Mouse (Mus musculus) olfactory bulb, adult 2 months (tissue): ENCODE data around the gene Ttll9. TPM values are rescaled to one million over a fixed set of nuclear protein-coding genes. Genes with fewer than 3 reads are reported as not detected.

Source experiments
- H3K27ac ChIP-seq: fragments of 200-500 bp; 2 replicates; pipeline ENCODE4 v1.5.1; 2012; ENCODE audit warnings: low read depth, low read length; ENCODE audit not compliant: insufficient read depth
- H3K4me1 ChIP-seq: fragments of 200-500 bp; 2 replicates; pipeline ENCODE4 v1.6.1; 2012; ENCODE audit warnings: low read length; ENCODE audit not compliant: control insufficient read depth, insufficient read depth
- H3K4me3 ChIP-seq: fragments of 200-500 bp; 2 replicates; pipeline ENCODE4 v1.5.1; 2012; ENCODE audit warnings: mild to moderate bottlenecking, low read depth, low read length, moderate library complexity; ENCODE audit not compliant: insufficient read depth
- CTCF ChIP-seq: fragments of 200-500 bp; IDR thresholded peaks from 2 replicates; pipeline ENCODE4 v1.5.1; 2012; ENCODE audit warnings: low read depth, mild to moderate bottlenecking, low read length, moderate library complexity; ENCODE audit not compliant: insufficient read depth
- POLR2A ChIP-seq: fragments of 200-500 bp; IDR thresholded peaks from 2 replicates; pipeline ENCODE4 v1.6.1; 2012; ENCODE audit warnings: mild to moderate bottlenecking, low read depth, low read length, moderate library complexity; ENCODE audit not compliant: insufficient read depth
- WGBS: fragments of 180-500 bp; shearing (Covaris S2); methylation state at CpG from one replicate; pipeline ENCODE4 v1.1.7; 2018; 5-methylcytosine and 5-hydroxymethylcytosine counted together
- polyA plus RNA-seq: library from polyadenylated mRNA; stranded (reverse); fragments of >200 nt; gene quantifications from 2 replicates; pipeline ENCODE4 v1.2.4, GENCODE M21; 2012; ENCODE audit warnings: low replicate concordance; ENCODE audit not compliant: missing spikeins, insufficient read depth, insufficient read length

Gene Ttll9
- polyA plus RNA-seq, 1 experiment: not detected

DNA sequence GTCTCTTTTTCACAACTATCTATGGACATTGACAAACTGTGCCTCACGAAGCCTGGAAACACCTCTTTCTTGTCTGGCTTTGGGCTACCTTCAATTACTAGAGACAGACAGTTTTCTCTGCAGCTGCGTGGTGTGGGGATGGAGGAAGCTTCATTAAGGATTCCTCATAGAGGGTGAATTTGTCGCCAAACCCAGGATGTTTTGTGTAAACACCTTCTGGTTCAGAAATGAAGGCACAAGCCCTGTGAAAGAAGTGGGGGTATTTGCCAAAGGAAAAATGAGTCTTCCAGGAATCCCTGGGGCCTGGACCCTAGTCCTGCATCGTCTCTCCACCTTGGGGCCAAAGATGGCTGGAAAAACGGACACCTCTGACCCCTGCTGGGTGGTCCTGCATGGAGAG is 54.5 kb downstream of the Ttll9 start:
- H3K4me1 ChIP-seq: peaks cover 8% of the 10 kb centered on the region
- TF ChIP-seq CTCF (no peak), POLR2A (no peak)
- 47% methylated on average over 5 of the region's 5 CpGs for WGBS
- no peak overlapping the region for H3K27ac ChIP-seq
- H3K4me3 ChIP-seq: no peak overlapping the region

DNA sequence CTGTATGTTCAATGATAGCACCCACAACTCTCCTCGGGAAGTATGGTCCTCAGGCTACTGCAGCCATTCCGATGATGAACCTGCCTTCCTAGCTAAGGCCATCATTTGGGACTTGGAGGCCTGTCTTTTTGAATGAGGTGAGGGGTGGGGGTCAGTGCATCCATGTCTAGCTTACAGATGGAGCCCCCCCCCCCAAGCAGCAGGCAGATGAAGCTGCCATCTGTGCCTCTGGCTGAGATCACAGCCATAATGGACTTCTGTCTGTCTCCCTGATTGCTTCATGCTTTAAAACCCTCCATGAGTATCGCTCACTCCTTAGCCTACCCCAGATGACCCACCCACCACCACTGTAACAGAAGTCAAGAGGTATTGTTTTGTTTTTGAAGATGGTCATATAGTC is 57.1 kb downstream of the Ttll9 start:
- no peak overlapping the region for H3K27ac ChIP-seq
- no peaks in the 10 kb centered on the region for H3K4me1 ChIP-seq
- H3K4me3 ChIP-seq: no peak overlapping the region
- WGBS: 87% methylated on average over 3 of the region's 3 CpGs
- TF ChIP-seq CTCF (no peak), POLR2A (no peak)

DNA sequence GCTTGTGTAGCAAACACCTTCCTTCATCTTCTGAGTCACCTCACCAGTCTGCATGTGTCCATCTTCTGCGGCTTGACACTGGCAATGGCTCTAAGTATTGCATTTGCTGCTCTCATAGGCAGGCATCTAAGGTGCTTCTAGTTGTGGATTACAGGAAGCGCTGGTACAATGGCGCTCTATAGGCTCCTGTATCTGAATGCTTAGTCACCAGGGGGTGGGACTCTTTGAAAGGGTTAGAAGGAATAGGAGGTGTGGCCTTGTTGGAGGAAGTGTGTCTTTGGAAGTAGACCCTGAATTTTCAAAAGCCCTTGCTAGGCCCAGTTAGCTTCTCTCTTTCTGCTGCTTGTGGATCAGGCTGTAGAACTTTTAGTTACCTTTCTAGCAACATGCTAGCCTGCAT is 58.9 kb downstream of the Ttll9 start:
- Histone ChIP-seq H3K27ac (no peak overlapping the region), H3K4me1 (no peaks in the 10 kb centered on the region), H3K4me3 (no peak overlapping the region)
- WGBS: 82% methylated on average over 3 of the region's 3 CpGs
- TF ChIP-seq CTCF (no peak), POLR2A (no peak)

GRCm38 (mm10) chr2:153022855-153023254 is 60.6 kb downstream of the Ttll9 start:
- WGBS: 62% methylated on average over 4 of the region's 4 CpGs
- Histone ChIP-seq H3K27ac (no peak overlapping the region), H3K4me1 (no peaks in the 10 kb centered on the region), H3K4me3 (no peak overlapping the region)
- no peak for TF ChIP-seq POLR2A
- TF ChIP-seq CTCF: no peak

GRCm38 (mm10) chr2:153026052-153026451 is 63.8 kb downstream of the Ttll9 start:
- H3K4me1 ChIP-seq: peaks cover 2% of the 10 kb centered on the region; the same call in 1 of the 2 replicates
- H3K27ac ChIP-seq: no peak overlapping the region
- 87% methylated on average over 7 of the region's 7 CpGs for WGBS
- H3K4me3 ChIP-seq: no peak overlapping the region
- TF ChIP-seq POLR2A: no peak
- no peak for TF ChIP-seq CTCF

GRCm38 (mm10) chr2:153027501-153027900 is 65.2 kb downstream of the Ttll9 start:
- H3K4me3 ChIP-seq: no peak overlapping the region
- peaks cover 11% of the 10 kb centered on the region; the same call in 1 of the 2 replicates for H3K4me1 ChIP-seq
- H3K27ac ChIP-seq: no peak overlapping the region
- WGBS: 85% methylated on average over 4 of the region's 4 CpGs
- no peak for TF ChIP-seq CTCF
- no peak for TF ChIP-seq POLR2A

GRCm38 (mm10) chr2:153030422-153030821 is 68.1 kb downstream of the Ttll9 start:
- Histone ChIP-seq H3K4me3 (no peak overlapping the region), H3K27ac (no peak overlapping the region), H3K4me1 (peaks cover 15% of the 10 kb centered on the region; the same call in 1 of the 2 replicates)
- WGBS: 42% methylated on average over 4 of the region's 4 CpGs
- TF ChIP-seq CTCF (no peak), POLR2A (no peak)

DNA sequence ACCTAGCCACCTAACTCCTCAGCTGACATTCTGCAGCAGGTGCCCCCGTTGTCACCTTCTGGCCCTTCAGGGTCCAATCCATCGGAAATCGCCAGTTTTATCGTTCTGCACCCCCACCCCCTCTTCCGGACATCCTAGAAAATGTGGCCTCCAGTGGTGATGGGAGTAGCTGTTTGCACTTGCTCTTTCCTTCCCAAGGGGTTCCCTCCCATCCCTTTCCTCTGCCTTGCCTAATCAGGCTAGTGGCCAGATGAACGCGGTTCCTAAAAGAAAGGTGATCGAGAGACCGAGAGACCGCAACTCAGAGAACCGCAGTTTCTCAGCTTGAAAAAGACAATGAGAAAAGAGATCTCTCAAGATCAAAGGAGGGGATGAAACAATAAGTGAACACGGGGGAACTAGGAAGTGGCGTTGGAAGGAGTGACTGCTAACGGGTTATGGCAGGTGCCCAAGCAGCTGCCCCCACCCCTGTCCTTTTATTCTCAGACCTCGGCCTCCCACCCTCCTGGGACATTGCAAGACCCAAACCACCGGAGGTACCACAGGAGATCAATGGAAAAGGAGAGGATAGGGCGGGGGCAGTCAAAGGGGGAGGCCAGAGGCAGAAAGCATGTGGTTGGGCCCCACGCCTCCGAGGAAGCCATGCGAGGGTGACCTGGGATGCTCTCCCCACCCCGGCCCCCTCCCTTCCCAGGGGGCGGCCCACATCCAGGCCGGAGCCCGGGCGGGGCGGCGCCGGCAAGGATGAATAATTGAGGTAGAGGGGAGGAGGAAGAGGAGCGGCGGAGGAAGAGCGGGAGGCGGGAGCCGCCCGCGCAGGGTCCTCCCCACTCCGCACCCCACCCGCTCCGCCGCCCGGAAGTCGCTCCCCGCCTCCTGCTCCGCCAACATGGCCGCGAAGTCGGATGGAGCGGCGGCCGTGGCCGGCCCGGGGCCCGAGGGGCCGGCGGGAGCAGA is 69.1 kb downstream of the Ttll9 start, which contains the start of gene Xkr7:
Xkr7 (plus strand) TSS at position 727 of the 957 bp plus-strand sequence.
- Histone ChIP-seq H3K27ac (no peak within 1 kb of the TSS), H3K4me1 (peaks cover 15% of the 10 kb centered on the region; the same call in 1 of the 2 replicates), H3K4me3 (peak within 1 kb of the TSS; percentile 42)
- WGBS: 3% methylated on average over 51 of the region's 54 CpGs
- TF ChIP-seq CTCF (no peak), POLR2A (no peak)

DNA sequence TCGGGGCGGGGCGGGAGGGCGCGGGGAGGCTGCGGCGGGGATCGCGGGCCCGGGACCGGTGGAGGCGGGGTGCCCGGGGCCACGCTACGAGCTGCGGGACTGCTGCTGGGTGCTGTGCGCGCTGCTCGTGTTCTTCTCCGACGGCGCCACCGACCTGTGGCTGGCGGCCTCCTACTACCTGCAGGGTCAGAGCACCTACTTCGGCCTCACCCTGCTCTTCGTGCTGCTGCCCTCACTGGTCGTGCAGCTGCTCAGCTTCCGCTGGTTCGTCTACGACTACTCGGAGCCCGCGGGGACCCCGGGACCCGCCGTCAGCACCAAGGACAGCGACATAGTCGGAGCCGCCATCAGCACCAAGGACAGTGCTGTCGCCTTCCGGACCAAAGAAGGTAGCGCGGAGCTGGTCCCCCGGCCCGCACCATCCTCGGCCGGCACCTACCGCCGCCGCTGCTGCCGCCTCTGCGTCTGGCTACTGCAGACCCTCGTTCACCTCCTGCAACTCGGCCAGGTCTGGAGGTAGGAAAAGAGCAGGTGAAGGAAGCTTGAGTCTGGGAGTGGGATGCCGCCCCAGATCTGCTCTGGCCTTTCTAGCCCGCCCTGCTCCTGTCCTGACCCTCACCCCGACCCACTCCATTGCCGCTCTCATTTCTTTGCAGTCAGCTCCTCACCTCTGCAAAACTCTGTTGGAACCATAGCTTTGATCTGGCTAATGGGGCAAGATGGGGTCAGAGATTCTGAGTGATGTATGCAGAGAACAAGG is 70.0 kb downstream of the Ttll9 start:
- Histone ChIP-seq H3K4me3 (peak overlapping the region; percentile 42), H3K4me1 (peaks cover 20% of the 10 kb centered on the region; the same call in 1 of the 2 replicates), H3K27ac (no peak overlapping the region)
- 4% methylated on average over 55 of the region's 58 CpGs for WGBS
- TF ChIP-seq POLR2A (no peak), CTCF (no peak)
